Mouse (Mus musculus) inflammation-experienced regulatory T-cells, adult 16 weeks (primary cell): ENCODE measurements around the gene Asb8. TPM values are rescaled to one million over a fixed set of nuclear protein-coding genes. Genes with fewer than 3 reads are reported as not detected.

Experiments used
- polyA plus RNA-seq: library from polyadenylated mRNA; unstranded; fragments of 100-300 nt; shearing (Covaris generic); gene quantifications from one replicate; pipeline ENCODE4 v1.2.1, GENCODE M21; 2017

Gene Asb8
- polyA plus RNA-seq = 51.2 TPM

GRCm38 (mm10) chr15:98165525-98165924 lies at the start of gene Asb8:
Gene Asb8, minus strand, starts transcription at chr15:98165625.

GRCm38 (mm10) chr15:98195442-98195841 lies 30.0 kb upstream of the Asb8 start, which contains the start of gene Olfr288:
Gene Olfr288, minus strand, starts transcription at chr15:98195542.

GRCm38 (mm10) chr15:98166963-98167644 lies 1.7 kb upstream of the Asb8 start, which contains the start of gene Ccdc184:
Gene Ccdc184, plus strand, starts transcription at chr15:98167158.

GRCm38 (mm10) chr15:98093121-98094011 lies 72.1 kb downstream of the Asb8 start, which contains the start of gene Senp1:
Gene Senp1, minus strand, starts transcription at chr15:98093744.

GRCm38 (mm10) chr15:98092372-98093120 lies 72.9 kb downstream of the Asb8 start, which contains the start of gene Pfkm:
Gene Pfkm, plus strand, starts transcription at chr15:98092589.

Other genes with a start within 250 kb of the Asb8 start
- gene Tmem106c, start 201.4 kb downstream of the Asb8 start, polyA plus RNA-seq = 26.6 TPM
- not detected for gene Col2a1, start 160.9 kb downstream of the Asb8 start, polyA plus RNA-seq
- gene Pfkm, start 73.0 kb downstream of the Asb8 start, polyA plus RNA-seq = 14.7 TPM
- 64.3 TPM for gene Senp1, start 71.9 kb downstream of the Asb8 start, polyA plus RNA-seq
- 0.45 TPM for gene Ccdc184, start 1.5 kb upstream of the Asb8 start, polyA plus RNA-seq
- not detected for gene Olfr288, start 29.9 kb upstream of the Asb8 start, polyA plus RNA-seq
- not detected for gene Gm44579, start 55.4 kb upstream of the Asb8 start, polyA plus RNA-seq
- gene Olfr287, start 55.4 kb upstream of the Asb8 start, polyA plus RNA-seq = not detected
- not detected for gene Olfr286, start 68.8 kb upstream of the Asb8 start, polyA plus RNA-seq
- not detected for gene H1fnt, start 91.7 kb upstream of the Asb8 start, polyA plus RNA-seq
- not detected for gene Zfp641, start 130.5 kb upstream of the Asb8 start, polyA plus RNA-seq
- gene Olfr285, start 151.7 kb upstream of the Asb8 start, polyA plus RNA-seq = not detected
- gene Olfr284, start 175.4 kb upstream of the Asb8 start, polyA plus RNA-seq = not detected
- gene Olfr283, start 215.3 kb upstream of the Asb8 start, polyA plus RNA-seq = not detected